Mouse (Mus musculus) embryonic facial prominence, embryonic 12.5 days (tissue): ENCODE data around the gene Bsn. TPM values are rescaled to one million over a fixed set of nuclear protein-coding genes. Genes with fewer than 3 reads are reported as not detected.

Source experiments
- ATAC-seq: fragments of 200-750 bp; cut with Nextera tagmentation; 2 replicates; pipeline ENCODE4 v1.8.0; 2017; ENCODE audit not compliant: insufficient number of reproducible peaks, insufficient read depth, low FRiP score, low TSS enrichment
- H3K27ac ChIP-seq: fragments of 300-500 bp; sonication (generic); 2 replicates; pipeline ENCODE4 v1.5.1; 2016; ENCODE audit warnings: mild to moderate bottlenecking
- H3K27me3 ChIP-seq: fragments of 300-500 bp; sonication (generic); 2 replicates; pipeline ENCODE4 v1.6.1; 2016; ENCODE audit warnings: mild to moderate bottlenecking, moderate library complexity
- H3K36me3 ChIP-seq: fragments of 300-500 bp; sonication (generic); 2 replicates; pipeline ENCODE4 v1.6.1; 2016; ENCODE audit warnings: mild to moderate bottlenecking
- H3K4me1 ChIP-seq: fragments of 300-500 bp; sonication (generic); 2 replicates; pipeline ENCODE4 v1.6.1; 2016
- H3K4me2 ChIP-seq: fragments of 300-500 bp; sonication (generic); replicated peaks from 2 replicates; pipeline ENCODE4 v1.6.1; 2016; ENCODE audit warnings: mild to moderate bottlenecking, moderate library complexity
- H3K4me3 ChIP-seq: fragments of 300-500 bp; sonication (generic); 2 replicates; pipeline ENCODE4 v1.5.1; 2016; ENCODE audit warnings: mild to moderate bottlenecking
- H3K9ac ChIP-seq: fragments of 300-500 bp; sonication (generic); 2 replicates; pipeline ENCODE4 v1.6.1; 2016; ENCODE audit warnings: mild to moderate bottlenecking, moderate library complexity
- H3K9me3 ChIP-seq: fragments of 300-500 bp; sonication (generic); 2 replicates; pipeline ENCODE4 v1.6.1; 2016; ENCODE audit warnings: mild to moderate bottlenecking, moderate library complexity
- WGBS: fragments of 180-500 bp; shearing (Covaris S2); methylation state at CpG from one replicate; pipeline ENCODE4 v1.1.7; 2016; 5-methylcytosine and 5-hydroxymethylcytosine counted together
- polyA plus RNA-seq: library from polyadenylated mRNA; unstranded; fragments of >200 nt; fragmentation: Nextera tagmentation; extraction: Ambion mirVana; gene quantifications from 2 replicates; pipeline ENCODE4 v1.2.1, GENCODE M21; 2016

Gene Bsn
- polyA plus RNA-seq, 1 experiment from 2014 or later, result 1.1 TPM

DNA sequence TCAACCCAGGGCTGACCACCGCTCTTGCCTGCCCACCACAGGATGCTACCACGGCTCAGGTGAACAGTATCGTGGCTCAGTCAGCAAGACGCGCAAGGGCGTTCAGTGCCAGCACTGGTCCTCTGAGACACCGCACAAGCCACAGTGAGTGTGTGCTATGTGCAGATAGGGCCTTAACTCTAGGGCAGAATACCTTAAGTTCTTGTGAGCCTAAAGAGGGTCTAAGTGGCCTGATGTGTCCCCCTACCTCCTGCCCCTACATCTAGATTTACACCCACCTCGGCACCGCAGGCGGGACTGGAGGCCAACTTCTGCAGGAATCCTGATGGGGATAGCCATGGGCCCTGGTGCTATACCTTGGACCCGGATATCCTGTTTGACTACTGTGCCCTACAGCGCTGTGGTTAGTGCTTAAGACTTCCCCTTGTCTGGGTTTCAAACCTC lies 107.2 kb downstream of the Bsn start, which contains the start of gene Rnf123:
Gene Rnf123, minus strand, starts transcription at position 359 of the 444 bp plus-strand sequence.
- no peaks in the 10 kb centered on the region for H3K9me3 ChIP-seq
- H3K27me3 ChIP-seq, result peaks cover 46% of the 10 kb centered on the region
- peaks cover 41% of the 10 kb centered on the region for H3K36me3 ChIP-seq
- no peak within 1 kb of the TSS for H3K9ac ChIP-seq
- H3K27ac ChIP-seq, result no peak within 1 kb of the TSS
- H3K4me2 ChIP-seq, result peak within 1 kb of the TSS; percentile 35
- ATAC-seq, result no peak
- H3K4me1 ChIP-seq, result peaks cover 11% of the 10 kb centered on the region
- H3K4me3 ChIP-seq, result peak within 1 kb of the TSS; percentile 9; the same call in 1 of the 2 replicates
- 34% methylated on average over 12 of the region's 12 CpGs for WGBS

DNA sequence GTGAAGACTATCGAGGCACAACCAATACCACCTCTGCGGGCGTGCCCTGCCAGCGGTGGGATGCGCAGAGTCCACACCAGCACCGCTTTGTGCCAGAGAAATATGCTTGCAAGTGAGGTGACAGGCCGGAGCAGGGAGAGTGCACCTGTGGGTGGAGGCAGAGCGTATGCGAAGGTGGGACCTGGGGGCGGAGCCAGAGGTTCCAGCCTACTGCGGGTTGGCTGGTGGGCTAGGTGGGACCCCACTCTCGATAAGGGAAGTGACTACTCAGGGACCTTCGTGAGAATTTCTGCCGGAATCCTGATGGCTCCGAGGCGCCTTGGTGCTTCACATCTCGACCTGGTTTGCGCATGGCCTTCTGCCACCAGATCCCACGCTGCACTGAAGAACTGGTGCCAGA lies 107.6 kb downstream of the Bsn start:
- H3K9ac ChIP-seq, result no peak overlapping the region
- ATAC-seq, result no peak
- H3K36me3 ChIP-seq, result peaks cover 36% of the 10 kb centered on the region
- H3K9me3 ChIP-seq, result no peaks in the 10 kb centered on the region
- H3K27ac ChIP-seq, result no peak overlapping the region
- WGBS, result 8% methylated on average over 19 of the region's 19 CpGs
- H3K27me3 ChIP-seq, result peaks cover 46% of the 10 kb centered on the region
- H3K4me2 ChIP-seq, result peak overlapping the region; percentile 35
- H3K4me1 ChIP-seq, result peaks cover 15% of the 10 kb centered on the region
- H3K4me3 ChIP-seq, result peak overlapping the region; percentile 9; the same call in 1 of the 2 replicates

DNA sequence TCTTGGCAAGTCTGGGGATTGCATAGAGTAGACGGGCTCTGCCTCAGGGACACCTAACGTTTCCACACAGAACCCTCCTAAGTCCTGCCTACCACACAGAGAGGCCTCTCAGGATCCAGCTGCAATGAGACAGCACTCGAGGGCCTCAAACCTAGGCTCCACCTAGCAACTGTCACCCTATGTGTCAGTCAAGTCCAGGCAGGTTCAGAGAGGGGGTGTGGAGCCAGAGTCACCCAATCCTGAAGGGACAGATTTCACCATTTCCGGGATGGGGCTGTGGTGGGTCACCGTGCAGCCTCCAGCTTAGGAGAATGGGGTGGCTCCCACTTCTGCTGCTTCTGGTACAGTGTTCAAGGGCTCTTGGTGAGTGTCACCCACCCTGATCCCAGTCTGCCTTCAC lies 110.0 kb downstream of the Bsn start, which contains the start of gene Mst1:
Gene Mst1, plus strand, starts transcription at position 269 of the 400 bp plus-strand sequence.
- Histone ChIP-seq H3K27ac (no peak within 1 kb of the TSS), H3K4me2 (peak within 1 kb of the TSS; percentile 90), H3K36me3 (peaks cover 13% of the 10 kb centered on the region), H3K27me3 (peaks cover 46% of the 10 kb centered on the region), H3K9ac (peak within 1 kb of the TSS; percentile 84), H3K4me3 (peak within 1 kb of the TSS; percentile 71), H3K4me1 (peaks cover 16% of the 10 kb centered on the region), H3K9me3 (no peaks in the 10 kb centered on the region)
- no peak for ATAC-seq
- 70% methylated on average over 5 of the region's 5 CpGs for WGBS

DNA sequence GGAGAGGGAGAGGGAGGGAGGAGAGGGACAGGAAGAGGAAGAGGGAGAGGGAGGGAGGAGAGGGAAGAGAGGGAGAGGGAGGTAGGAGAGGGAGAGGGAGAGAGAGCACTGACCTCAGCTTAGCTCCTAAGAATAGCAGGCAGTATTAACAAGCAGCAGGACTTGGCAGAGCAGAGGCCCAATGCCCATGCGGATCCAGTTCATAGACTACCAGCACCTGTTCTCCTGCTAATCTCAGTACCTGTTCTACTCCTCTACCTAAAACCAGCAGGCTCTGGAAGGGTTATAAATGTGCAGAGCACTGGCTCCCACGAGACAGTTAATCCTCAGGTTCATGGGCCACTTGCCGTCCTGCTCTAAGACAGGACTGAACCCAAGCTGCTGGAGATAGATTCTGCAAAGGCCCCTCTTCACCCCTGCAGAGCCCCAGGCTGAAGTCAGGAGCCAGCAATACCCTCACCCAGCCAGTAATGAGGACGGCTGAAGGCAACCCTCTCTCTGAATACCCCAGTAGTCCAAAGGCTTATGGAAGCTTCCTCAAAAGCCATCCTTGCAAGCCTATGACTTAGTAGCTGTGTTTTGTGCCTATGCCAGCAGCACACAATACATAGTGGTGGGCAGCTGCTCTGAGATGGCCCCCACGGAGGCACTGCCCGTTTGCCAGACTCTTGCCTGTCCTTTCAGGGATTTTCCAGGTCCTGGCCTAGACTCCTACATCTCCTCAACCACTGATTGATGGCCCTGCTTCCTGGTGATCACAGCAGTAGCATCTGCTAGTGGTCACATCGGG lies 116.8 kb downstream of the Bsn start:
- WGBS, result 69% methylated on average over 7 of the region's 7 CpGs
- H3K27ac ChIP-seq, result no peak overlapping the region

DNA sequence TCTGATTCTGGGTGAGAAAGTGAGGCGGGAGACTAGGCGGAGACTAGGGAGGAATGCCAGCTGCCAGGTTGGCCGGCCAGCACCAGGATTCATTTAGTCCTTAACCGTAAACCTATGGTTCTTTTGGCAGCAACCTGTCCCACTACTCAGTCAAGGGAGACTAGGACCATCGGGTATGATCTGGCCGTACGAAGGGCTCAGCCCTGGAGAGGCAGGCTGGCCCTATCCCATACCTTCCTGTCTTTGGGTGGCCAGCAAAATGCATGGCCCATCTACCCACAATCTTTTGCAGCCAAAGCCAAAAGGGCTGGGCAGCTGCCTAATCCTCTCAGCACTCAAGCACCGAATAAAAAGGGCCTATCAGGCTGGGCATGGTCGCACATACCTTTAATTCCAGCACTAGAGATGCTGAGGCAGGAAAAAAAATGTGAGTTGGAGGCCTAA lies 117.7 kb downstream of the Bsn start:
- H3K4me1 ChIP-seq, result peaks cover under 1% of the 10 kb centered on the region; the same call in 1 of the 2 replicates
- H3K4me2 ChIP-seq, result no peak overlapping the region
- H3K9ac ChIP-seq, result no peak overlapping the region
- 70% methylated on average over 9 of the region's 9 CpGs for WGBS
- no peaks in the 10 kb centered on the region for H3K27me3 ChIP-seq
- H3K4me3 ChIP-seq, result no peak overlapping the region
- no peaks in the 10 kb centered on the region for H3K9me3 ChIP-seq
- H3K36me3 ChIP-seq, result peaks cover 12% of the 10 kb centered on the region
- no peak overlapping the region for H3K27ac ChIP-seq
- ATAC-seq, result no peak

More for the DNA sequence above, 116.8 kb downstream of the Bsn start:
- Histone ChIP-seq H3K4me2 (no peak overlapping the region), H3K36me3 (peaks cover 12% of the 10 kb centered on the region), H3K9me3 (no peaks in the 10 kb centered on the region), H3K4me3 (no peak overlapping the region), H3K27me3 (no peaks in the 10 kb centered on the region), H3K4me1 (peaks cover 8% of the 10 kb centered on the region), H3K9ac (no peak overlapping the region)
- ATAC-seq, result no peak

DNA sequence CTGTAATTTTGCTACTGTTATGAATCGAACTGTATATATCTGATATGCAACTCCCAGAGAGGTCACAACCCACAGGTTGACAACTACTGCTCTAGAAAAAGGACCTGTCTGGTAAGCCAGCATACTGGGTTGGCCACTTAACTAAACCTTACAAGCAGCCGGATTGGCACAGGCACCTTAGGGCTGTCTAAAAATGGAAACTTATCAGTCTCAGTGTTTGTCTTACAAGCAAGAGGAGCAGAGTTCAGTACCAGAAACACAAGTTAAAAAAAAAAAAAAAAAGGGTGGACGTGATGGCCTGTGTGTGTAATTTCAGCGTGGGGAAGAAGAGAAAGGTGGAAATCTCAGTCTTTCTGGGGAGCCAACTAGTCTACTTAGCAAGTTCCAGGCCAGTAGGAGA lies 118.4 kb downstream of the Bsn start:
- no peaks in the 10 kb centered on the region for H3K9me3 ChIP-seq
- H3K4me2 ChIP-seq, result no peak overlapping the region
- WGBS, result 79% methylated on average over 4 of the region's 4 CpGs
- no peak overlapping the region for H3K27ac ChIP-seq
- no peak for ATAC-seq
- no peaks in the 10 kb centered on the region for H3K4me1 ChIP-seq
- no peak overlapping the region for H3K9ac ChIP-seq
- no peak overlapping the region for H3K4me3 ChIP-seq
- H3K27me3 ChIP-seq, result no peaks in the 10 kb centered on the region
- H3K36me3 ChIP-seq, result peaks cover 13% of the 10 kb centered on the region

DNA sequence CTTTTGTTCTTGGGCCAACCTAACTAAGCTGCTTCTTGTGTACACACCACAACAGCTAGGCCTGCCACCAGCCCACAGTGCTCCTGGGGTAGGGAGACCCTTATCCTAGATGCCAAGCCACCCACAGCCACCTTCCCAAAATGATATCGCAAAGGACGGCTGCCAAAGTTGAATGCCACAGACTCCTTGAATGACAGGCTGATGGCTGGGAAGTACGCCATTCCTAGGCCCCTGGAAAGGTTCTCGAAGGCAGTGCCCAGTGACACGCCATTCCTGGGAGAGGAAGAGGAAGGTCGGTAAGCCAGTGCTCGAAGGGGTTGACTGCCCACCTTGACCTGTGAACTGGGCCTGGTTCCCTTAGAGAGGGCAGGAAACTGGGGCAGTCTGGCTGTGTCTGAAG lies 120.7 kb downstream of the Bsn start:
- Histone ChIP-seq H3K36me3 (peaks cover 27% of the 10 kb centered on the region), H3K4me1 (no peaks in the 10 kb centered on the region), H3K27me3 (no peaks in the 10 kb centered on the region), H3K27ac (no peak overlapping the region), H3K4me3 (no peak overlapping the region), H3K9me3 (no peaks in the 10 kb centered on the region), H3K9ac (no peak overlapping the region), H3K4me2 (no peak overlapping the region)
- no peak for ATAC-seq
- 84% methylated on average over 7 of the region's 7 CpGs for WGBS

DNA sequence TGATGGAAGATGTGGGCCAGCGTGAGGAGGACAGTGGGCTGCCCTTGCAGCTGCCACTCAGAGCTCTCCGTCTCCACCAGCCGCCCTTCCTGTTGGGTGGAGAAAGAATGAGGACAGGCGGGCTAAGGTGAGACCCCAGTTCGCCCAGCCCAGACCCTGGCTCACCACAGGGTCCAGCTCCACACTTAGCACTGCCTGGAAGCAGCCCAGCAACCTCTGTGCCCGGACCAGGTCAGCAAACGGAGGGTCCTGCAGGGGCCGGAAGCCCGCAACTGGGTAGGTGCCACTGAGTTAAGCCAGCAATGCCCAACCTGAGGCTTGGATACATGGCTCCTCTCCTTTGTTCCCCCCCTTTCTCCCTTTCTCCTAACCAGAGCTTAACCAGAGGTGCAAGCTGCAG lies 121.2 kb downstream of the Bsn start:
- Histone ChIP-seq H3K9me3 (no peaks in the 10 kb centered on the region), H3K27me3 (no peaks in the 10 kb centered on the region), H3K4me1 (no peaks in the 10 kb centered on the region), H3K9ac (no peak overlapping the region), H3K4me3 (no peak overlapping the region), H3K36me3 (peaks cover 32% of the 10 kb centered on the region), H3K27ac (no peak overlapping the region), H3K4me2 (no peak overlapping the region)
- WGBS, result 85% methylated on average over 9 of the region's 9 CpGs
- no peak for ATAC-seq

DNA sequence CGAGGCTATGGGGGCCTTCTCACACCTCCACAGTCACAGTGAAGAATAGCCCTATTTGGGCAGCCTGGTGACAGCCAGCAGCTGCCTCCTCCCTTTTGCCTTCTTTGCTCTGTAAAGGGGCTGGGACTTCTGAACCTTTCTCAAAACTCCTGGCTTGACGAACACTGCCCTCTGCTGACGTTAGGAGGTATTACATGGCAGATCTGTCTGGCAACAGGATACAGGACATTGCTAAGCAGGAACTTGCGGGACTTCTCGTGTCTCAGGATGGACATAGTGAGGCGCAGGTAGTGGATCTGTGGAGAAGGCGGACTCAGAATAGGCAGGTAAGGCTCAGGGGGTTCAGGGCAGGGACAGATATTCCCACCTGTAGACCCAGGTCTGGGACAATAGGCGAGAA lies 122.3 kb downstream of the Bsn start:
- WGBS, result 22% methylated on average over 8 of the region's 8 CpGs
- Histone ChIP-seq H3K27ac (no peak overlapping the region), H3K36me3 (peaks cover 40% of the 10 kb centered on the region), H3K4me1 (no peaks in the 10 kb centered on the region), H3K4me3 (no peak overlapping the region), H3K9ac (no peak overlapping the region), H3K9me3 (no peaks in the 10 kb centered on the region), H3K27me3 (no peaks in the 10 kb centered on the region), H3K4me2 (no peak overlapping the region)
- no peak for ATAC-seq

DNA sequence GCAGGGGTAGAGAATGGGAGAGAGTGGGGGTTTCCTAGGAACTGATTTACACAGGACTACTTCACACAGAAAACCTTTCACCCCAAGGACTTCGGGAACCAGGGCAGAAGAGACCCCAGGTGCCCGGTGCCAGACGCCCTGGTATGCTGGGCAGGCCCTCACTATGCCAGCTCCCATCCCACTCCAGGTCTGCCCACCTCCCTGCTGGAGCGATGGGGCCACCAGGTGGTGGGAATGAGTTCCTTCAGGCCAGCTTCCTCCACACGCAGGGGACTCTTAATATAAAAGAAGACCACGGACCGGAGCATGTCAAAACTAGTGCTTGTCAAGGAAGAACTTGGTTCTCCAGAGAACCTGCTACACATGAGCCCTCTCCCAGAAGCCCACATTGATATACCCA lies 123.0 kb downstream of the Bsn start:
- 87% methylated on average over 7 of the region's 7 CpGs for WGBS
- Histone ChIP-seq H3K4me1 (no peaks in the 10 kb centered on the region), H3K36me3 (peaks cover 47% of the 10 kb centered on the region), H3K27me3 (no peaks in the 10 kb centered on the region), H3K9me3 (no peaks in the 10 kb centered on the region), H3K9ac (no peak overlapping the region), H3K4me2 (no peak overlapping the region), H3K4me3 (no peak overlapping the region), H3K27ac (no peak overlapping the region)
- ATAC-seq, result no peak

DNA sequence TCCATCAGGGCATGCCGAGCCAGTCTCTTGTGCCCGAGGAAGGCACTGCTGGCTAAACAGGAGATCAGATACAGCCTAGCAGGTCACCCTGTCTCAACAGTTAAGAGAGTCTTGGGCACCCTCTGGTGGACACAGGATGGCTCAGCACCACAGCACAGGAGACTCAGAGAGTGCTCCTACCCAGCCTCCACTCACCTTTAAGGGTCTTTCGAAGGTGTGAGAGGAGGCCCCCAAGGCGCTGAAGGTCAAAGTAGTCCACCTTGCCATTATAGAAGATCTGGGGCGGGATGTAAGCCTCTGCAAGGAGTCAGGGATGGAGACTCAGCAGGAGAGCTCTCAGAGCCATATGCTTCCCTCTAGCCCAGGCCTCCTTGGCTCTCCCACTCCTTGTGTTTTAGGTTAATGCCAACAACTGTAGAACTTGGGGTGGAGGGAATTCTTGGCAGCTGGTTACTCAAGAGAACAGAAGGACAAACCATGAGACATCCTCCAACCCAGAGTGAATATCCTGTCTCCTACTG lies 124.6 kb downstream of the Bsn start:
- no peak overlapping the region for H3K27ac ChIP-seq
- no peak for ATAC-seq
- H3K4me2 ChIP-seq, result no peak overlapping the region
- no peaks in the 10 kb centered on the region for H3K9me3 ChIP-seq
- H3K4me1 ChIP-seq, result no peaks in the 10 kb centered on the region
- H3K9ac ChIP-seq, result no peak overlapping the region
- peaks cover 53% of the 10 kb centered on the region for H3K36me3 ChIP-seq
- H3K27me3 ChIP-seq, result no peaks in the 10 kb centered on the region
- no peak overlapping the region for H3K4me3 ChIP-seq
- 43% methylated on average over 5 of the region's 5 CpGs for WGBS

DNA sequence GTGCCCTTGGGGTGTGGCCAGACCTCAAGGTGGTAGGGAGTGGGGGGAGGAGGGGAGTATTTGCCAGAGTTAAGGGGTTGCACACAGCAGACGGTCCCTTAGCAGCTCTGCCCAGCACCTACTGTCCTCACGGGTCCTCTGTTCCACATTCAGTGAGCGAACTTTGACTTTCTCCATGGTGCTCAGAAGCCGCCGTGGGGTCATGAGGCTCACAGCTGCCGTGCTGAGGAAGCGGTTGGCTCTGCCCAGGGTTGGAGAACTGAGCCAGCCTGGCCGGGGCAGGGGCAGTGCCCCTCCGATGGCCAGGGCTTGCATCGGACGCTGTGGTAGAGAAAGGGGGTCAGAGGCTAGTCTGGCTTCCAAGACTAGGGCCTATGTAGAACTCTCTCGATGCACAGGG lies 126.8 kb downstream of the Bsn start:
- H3K4me1 ChIP-seq, result no peaks in the 10 kb centered on the region
- H3K4me2 ChIP-seq, result no peak overlapping the region
- no peaks in the 10 kb centered on the region for H3K27me3 ChIP-seq
- no peak for ATAC-seq
- H3K9ac ChIP-seq, result 0 out of 2 replicates have a peak overlapping the region, but pooled peaks have one; percentile 10
- H3K27ac ChIP-seq, result no peak overlapping the region
- H3K4me3 ChIP-seq, result no peak overlapping the region
- 89% methylated on average over 12 of the region's 12 CpGs for WGBS
- H3K9me3 ChIP-seq, result no peaks in the 10 kb centered on the region
- H3K36me3 ChIP-seq, result peaks cover 68% of the 10 kb centered on the region
